Mouse (Mus musculus) neutrophil, adult 5-6 weeks (primary cell): ENCODE data around the gene Drc3. TPM values are rescaled to one million over a fixed set of nuclear protein-coding genes. Genes with fewer than 3 reads are reported as not detected.

Experiments
- ATAC-seq: fragments of 151-379, 151-347 bp; 2 replicates; pipeline ENCODE4 v1.8.0; 2017; ENCODE audit warnings: mild to moderate bottlenecking, moderate TSS enrichment; ENCODE audit not compliant: insufficient number of reproducible peaks, poor library complexity, low FRiP score, severe bottlenecking; ENCODE audit errors: extremely low read depth
- total RNA-seq: library from RNA; stranded (forward); fragments of 200-1000 nt; gene quantifications from 2 replicates; pipeline ENCODE4 v1.2.3, GENCODE M21; 2017

Drc3 gene
- total RNA-seq, 1 experiment from 2014 or later: 0.58 TPM

- no peak for ATAC-seq
Observed at GRCm38 (mm10) chr11:60383518-60383917, 30.4 kb downstream of the Drc3 start.

GRCm38 (mm10) chr11:60384762-60385421 is 31.8 kb downstream of the Drc3 start:
- ATAC-seq: no peak

DNA sequence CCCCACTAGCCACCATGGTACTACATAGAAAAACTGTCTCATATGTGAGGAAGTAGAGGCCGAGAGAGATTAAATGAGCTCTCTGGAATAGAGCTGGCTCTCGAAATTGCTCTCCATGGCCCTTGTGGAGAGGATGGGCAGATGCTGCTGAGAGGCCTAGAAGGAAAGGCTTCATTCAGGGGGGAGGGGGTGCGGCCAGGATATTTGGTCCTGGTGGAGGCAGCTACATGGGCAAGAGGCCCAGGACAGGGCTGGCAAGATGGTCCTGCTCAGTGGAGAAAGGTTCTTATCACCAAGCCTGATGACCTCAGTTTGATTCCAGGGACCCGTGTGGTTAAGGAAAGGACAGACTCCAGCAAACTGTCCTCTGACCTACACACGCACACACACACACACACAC is 32.8 kb downstream of the Drc3 start:
- no peak for ATAC-seq

DNA sequence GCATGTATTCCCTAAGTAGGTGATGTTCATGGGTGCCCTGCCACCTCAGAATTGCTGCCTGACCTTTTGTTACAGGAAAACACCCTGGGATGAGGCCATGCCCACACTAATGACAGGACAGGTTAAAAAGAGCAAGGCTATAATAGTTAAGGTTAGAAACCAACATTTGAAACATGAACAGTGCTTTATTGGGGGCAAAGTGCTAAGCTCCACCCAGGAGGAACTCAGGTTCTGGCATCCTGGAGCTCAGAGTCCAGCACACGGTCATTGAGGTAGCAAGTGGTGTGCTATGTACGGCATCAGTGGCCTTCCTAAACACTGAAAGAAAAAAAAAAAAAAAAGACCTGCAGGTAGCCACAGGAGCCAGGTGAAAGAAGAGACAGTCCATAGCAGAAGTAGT is 34.8 kb downstream of the Drc3 start:
- no peak for ATAC-seq

DNA sequence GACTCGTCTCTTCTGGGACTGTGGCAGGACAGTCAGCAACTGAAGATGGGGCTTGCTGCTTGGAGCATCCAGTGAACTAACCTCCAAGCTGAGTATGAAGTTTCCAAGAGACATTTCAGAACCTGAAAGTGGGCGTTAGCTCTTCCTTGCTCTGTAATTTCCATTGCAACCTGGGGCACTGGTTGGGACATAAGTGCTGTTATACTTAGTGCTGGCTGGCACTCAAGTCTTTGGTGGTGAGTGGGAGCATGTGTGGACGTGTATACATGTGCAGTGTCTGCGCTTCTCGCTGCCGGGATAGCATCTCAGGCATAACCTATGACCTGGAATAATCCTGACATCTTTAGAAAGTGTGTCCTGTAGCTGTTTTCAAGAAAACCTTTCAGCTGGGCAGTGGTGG is 38.2 kb downstream of the Drc3 start:
- no peak for ATAC-seq

DNA sequence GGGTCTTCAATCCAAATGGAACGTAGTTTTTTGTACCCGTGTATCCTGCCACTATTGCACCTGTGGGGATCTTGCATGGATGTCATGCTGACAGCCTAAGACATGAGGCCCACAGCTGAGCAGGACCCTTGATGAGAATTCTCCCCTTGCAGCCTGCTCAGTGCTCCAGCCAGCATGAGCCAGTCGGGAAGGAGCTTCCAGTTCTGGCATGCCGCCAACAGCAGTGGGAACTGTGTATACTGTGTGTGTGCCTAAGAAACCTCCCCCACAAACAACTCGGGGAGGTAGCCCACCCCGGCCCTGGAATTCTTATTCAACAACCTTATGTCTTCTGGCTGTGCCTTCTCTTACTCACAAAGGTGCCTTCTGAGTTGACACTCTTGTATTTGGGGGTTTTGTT is 43.4 kb downstream of the Drc3 start:
- no peak for ATAC-seq

GRCm38 (mm10) chr11:60397172-60397571 is 44.0 kb downstream of the Drc3 start:
- ATAC-seq: no peak

DNA sequence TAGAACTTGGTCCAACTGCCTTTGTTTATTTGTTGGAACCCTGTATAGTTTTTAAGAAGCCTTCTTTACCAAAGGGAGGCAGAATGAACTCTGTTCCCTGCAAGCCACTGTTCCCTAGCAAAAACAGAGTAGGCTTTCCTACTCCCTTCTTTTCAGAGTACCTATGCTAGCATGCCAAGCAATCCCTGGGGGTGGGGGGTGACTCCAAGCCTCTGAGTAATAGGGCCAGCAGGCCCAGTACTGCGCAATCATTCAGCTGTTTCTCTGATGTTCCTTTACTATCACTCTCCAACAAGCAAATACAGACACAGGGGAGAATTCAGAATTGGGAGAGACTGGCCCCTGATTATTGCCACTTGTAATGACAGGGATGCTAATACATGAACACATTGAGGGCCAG is 53.5 kb downstream of the Drc3 start:
- ATAC-seq: no peak

DNA sequence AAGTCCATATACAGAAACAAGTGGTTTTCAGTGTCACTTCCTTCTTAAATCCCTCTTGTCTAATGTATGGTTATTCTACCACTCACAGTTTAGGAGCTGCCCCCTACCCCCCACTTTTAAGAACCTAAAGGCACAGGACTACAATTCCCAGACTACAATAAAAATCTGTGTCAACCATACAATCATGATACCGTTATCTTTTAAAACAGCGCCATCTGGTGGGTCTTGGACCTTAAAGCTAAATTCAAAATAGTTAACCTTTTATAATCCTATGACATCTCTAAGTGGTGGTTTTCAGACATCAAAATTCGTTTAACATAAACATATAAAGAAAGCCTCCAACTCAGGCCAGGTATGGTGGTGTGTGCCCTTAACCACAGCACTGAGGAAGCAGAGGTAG is 59.0 kb downstream of the Drc3 start:
- ATAC-seq: no peak; the same call in 1 of the 2 replicates

GRCm38 (mm10) chr11:60412921-60413320 is 59.8 kb downstream of the Drc3 start:
- no peak for ATAC-seq

DNA sequence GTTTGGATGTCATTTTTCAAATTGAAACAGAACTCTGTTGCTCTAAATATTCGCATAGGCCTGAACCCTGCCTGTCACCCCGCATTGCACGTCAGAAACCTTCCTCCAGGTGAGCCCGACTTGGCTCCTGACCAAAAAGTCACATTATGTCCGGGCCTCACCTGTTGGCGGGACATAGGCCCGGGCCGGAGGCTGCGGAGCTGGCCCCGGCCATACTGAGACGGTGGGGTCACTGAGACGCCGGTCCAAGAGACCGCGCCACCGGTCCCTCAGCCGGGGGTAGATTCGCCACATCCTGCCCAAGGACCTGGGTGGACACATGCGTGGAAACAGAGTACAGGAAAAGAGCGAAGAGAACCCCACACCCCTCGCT is 63.4 kb downstream of the Drc3 start:
- ATAC-seq: no peak

- ATAC-seq: peak; percentile 91
Observed at GRCm38 (mm10) chr11:60416963-60417716, 64.0 kb downstream of the Drc3 start, which contains the start of gene Gid4. Gid4 (plus strand) TSS chr11:60417145.

GRCm38 (mm10) chr11:60417717-60418472 is 64.8 kb downstream of the Drc3 start, which contains the start of gene Atpaf2:
Atpaf2 (minus strand) TSS chr11:60418457.
- no peak for ATAC-seq

- no peak for ATAC-seq
Observed at GRCm38 (mm10) chr11:60418473-60418803, 65.3 kb downstream of the Drc3 start.

DNA sequence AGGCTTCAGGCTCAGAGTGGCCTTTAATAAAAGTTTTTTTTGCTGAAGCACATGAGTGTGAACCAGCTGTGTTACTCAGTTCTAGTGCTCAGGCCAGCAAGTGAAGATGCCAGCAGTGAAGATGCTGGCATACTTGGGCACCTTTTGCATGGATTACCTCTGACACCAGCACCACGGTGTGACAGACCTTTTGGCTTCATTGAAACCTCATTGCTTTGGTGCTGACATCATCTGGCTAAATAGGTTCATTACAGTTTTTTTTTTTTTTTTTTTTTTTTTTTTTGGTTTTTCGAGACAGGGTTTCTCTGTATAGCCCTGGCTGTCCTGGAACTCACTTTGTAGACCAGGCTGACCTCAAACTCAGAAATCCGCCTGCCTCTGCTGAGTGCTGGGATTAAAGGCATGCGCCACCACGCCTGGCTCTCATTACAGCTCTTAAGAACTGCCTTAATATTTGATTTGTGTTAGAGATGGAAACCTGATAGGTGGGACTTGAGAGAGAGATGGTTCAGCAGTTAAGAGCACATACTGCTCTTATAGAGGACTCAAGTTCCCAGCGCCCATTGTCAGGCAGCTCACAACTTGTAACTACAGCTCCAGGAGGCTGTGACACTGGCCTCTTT is 69.0 kb downstream of the Drc3 start:
- no peak for ATAC-seq

DNA sequence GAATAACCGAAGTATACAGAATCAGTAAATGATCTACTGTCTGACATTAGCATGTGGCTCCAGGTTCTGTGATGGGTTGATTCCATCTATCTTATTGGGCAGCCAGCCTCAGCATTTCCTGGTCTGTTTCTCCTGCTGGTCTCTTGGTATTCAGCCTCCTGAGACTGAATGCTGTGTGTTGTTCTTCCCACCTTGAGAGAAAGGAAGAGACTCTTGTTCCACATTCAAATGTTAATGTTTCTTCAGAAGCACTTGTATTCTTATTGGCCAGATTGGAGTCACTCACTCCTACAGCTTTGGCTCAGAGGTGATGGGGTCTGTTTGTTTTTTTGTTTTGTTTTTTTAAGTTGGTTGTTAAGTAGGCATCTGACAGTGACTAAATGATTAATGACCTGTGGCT is 69.9 kb downstream of the Drc3 start:
- no peak for ATAC-seq

- ATAC-seq: no peak
Observed at GRCm38 (mm10) chr11:60426417-60426816, 73.3 kb downstream of the Drc3 start.

DNA sequence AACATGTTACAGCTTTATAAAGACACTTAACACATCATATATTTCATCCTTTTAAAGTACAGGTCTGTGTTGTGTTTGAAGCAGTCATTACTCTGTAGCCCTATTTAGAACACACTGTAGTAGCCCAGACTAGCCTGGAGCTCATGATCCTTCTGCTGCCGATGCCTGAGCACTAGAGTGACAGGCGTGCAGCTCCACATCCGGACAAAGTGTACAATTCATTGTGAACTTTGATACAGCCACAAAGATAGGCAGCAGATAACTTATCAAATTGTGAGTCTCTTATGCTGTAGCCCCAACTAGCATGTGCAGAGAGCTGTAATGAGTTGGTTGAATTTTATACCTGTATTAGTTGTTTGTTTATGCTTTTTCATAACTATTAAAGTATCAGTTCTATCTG is 74.5 kb downstream of the Drc3 start:
- ATAC-seq: no peak

DNA sequence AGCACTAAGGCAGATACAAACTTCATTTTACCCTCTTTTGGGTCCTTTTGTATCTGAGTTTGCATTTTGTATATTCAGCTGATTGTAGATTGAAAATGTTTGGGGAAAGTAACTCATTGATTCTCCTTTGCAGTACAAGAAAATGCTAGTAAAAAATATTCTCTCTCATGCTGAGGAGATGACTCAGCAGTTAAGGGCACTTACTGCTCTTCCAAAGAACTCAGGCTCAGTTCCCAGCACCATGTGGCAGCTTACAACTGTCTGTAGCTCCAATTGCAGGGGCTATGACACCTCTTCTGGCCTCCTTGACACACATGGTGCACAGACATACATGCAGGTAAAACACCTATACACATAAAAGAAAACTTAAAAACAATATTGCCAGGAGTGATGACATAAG is 80.4 kb downstream of the Drc3 start:
- no peak for ATAC-seq

DNA sequence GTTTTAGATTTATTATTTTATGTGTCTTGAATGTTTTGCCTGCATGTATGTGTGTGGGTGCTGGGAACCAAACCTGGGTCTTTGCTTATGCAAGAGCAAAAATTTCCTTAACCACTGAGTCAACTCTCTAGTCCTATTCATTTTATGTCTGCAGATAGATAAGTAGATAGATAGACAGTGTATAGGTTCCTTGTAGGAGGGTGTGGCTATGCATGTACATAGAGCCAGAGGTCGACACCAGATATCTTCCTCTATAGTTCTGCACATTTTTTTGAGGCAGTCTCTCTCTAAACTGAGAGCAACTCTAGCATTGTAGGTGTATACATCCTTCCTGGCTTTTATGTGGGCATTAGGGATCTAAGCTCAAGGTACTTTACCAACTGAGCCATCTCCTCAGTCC is 82.0 kb downstream of the Drc3 start:
- no peak for ATAC-seq
